Mouse (Mus musculus) spleen, postnatal 4 days (tissue): ENCODE data around the gene Shcbp1l.

ENCODE experiments used
- DNase-seq, 2 experiments: peaks; one replicate each; pipeline ENCODE4 v3.0.0; 2022; ENCODE audit warnings: low spot score in 2 of 2

Shcbp1l gene

GRCm38 (mm10) chr1:153486767-153487499 lies 62.0 kb downstream of the Shcbp1l start:
- DNase-seq, result peak in 1 of 2 experiments; percentile 46

GRCm38 (mm10) chr1:153487500-153487879 lies 62.5 kb downstream of the Shcbp1l start, which contains the start of gene Dhx9:
Gene Dhx9, minus strand, starts transcription at chr1:153487660.
- peak; percentile 99 to 100 for DNase-seq

- DNase-seq, result peak; percentile 62 to 81
These were observed 64.2 kb downstream of the Shcbp1l start for GRCm38 (mm10) chr1:153489132-153489531.

GRCm38 (mm10) chr1:153489540-153489939 lies 64.6 kb downstream of the Shcbp1l start:
- peak in 1 of 2 experiments; percentile 56 for DNase-seq

GRCm38 (mm10) chr1:153489963-153490362 lies 65.0 kb downstream of the Shcbp1l start:
- peak in 1 of 2 experiments; percentile 57 for DNase-seq

- peak in 1 of 2 experiments; percentile 53 for DNase-seq
These were observed 66.4 kb downstream of the Shcbp1l start for GRCm38 (mm10) chr1:153491345-153491744.

GRCm38 (mm10) chr1:153491822-153492221 lies 66.9 kb downstream of the Shcbp1l start:
- peak in 1 of 2 experiments; percentile 60 for DNase-seq

- peak in 1 of 2 experiments; percentile 51 for DNase-seq
These were observed 68.4 kb downstream of the Shcbp1l start for GRCm38 (mm10) chr1:153493338-153493737.

GRCm38 (mm10) chr1:153493931-153494330 lies 69.0 kb downstream of the Shcbp1l start:
- DNase-seq, result peak in 1 of 2 experiments; percentile 52

GRCm38 (mm10) chr1:153496030-153496429 lies 71.1 kb downstream of the Shcbp1l start:
- DNase-seq, result no peak

GRCm38 (mm10) chr1:153500030-153500429 lies 75.1 kb downstream of the Shcbp1l start:
- DNase-seq, result no peak

GRCm38 (mm10) chr1:153501644-153502321 lies 76.8 kb downstream of the Shcbp1l start:
- DNase-seq, result no peak
